Mouse (Mus musculus): ENCODE measurements around the gene Trim30a.

DNA sequence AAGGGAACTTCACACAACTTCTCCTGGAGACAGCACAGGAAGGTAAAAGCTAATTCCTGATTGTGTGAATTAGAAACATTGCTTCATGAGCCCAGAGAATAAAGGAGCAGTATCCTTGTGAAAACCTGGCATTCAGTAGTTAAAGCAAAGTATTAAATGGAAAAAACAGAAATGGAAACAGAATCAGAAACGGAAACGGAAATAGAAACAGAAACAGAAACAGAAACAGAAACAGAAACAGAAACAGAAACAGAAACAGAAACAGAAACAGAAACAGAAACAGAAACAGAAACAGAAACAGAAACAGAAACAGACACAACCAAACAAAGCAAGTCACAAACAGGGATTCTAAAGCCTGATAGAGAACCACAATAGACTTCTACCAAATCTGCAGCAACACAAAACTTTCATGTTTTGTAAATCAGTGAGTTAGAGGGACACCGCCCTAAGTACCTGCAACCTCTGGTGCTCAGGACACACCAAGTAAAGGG lies 60.5 kb downstream of the Trim30a start:
- TF ChIP-seq CTCF (IDR thresholded peaks at IDR 0.05; ENCODE audit: low read depth) (no peak), EP300 (IDR thresholded peaks at IDR 0.05; ENCODE audit: low read depth) (no peak)

Measured in liver, postnatal 0 days (tissue).